Mouse (Mus musculus): ENCODE results near the gene Cry2. TPM values are rescaled to one million over a fixed set of nuclear protein-coding genes. Genes with fewer than 3 reads are reported as not detected.

Gene Cry2
- polyA plus RNA-seq, 1 experiment from 2014 or later: 46.8 TPM

DNA sequence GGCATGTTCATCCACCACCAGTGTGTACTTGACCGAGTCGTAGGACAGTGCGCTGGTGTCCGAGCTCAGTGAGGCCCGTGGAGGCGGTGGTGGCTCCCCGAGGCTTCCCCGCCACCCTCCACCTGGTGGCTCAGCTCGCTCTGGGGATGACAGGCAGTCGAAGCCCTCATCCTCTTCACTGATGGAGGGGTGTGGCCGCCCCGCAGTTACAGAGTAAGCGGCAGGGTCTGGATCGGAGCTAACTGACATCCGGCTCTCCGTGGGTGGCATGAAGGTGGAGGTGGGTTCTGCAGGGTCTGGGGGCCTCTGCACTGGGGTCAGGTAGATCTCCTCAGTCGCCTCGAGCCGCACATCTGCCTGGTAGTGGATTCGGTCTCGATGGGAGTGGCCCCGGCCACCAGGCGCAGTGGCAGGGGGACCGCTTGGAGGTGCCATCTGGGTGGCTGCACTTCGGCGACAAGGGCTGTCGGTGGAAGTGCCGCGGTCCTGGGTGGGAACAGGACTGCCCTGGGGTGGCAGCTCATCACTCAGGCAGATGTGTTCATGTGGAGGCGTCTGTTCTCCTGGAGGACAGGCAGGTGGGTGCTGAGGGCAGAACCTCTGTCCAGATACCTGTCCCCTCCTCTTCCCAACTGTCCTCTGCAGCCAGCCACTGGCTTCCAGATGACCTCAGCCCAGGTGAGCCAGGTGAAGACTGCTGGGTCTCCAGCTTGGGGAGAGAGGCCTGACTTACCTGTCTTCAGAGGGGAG, 46.8 kb downstream of the Cry2 start:
- no peak overlapping the region for H3K27ac ChIP-seq (ENCODE audit: low read length)
- H3K4me3 ChIP-seq (replicated peaks; ENCODE audit: low read length): peak overlapping the region; percentile 89
- no peak for ATAC-seq
- H3K4me1 ChIP-seq (replicated peaks; ENCODE audit: control insufficient read depth, insufficient read depth, low read length): peaks cover 35% of the 10 kb centered on the region
- peaks cover 24% of the 10 kb centered on the region for H3K36me3 ChIP-seq (ENCODE audit: control insufficient read depth, insufficient read depth)
- H3K4me2 ChIP-seq (ENCODE audit: low read length): no peak overlapping the region; the same call in 1 of the 2 replicates
- no peak overlapping the region for H3K9ac ChIP-seq (replicated peaks; ENCODE audit: low read depth, low read length)
- 93% methylated on average over 30 of the region's 30 CpGs for WGBS
- no peaks in the 10 kb centered on the region for H3K9me3 ChIP-seq (ENCODE audit: control insufficient read depth, low read length)
- H3K27me3 ChIP-seq (replicated peaks; ENCODE audit: control insufficient read depth, insufficient read depth, low read length): no peaks in the 10 kb centered on the region

DNA sequence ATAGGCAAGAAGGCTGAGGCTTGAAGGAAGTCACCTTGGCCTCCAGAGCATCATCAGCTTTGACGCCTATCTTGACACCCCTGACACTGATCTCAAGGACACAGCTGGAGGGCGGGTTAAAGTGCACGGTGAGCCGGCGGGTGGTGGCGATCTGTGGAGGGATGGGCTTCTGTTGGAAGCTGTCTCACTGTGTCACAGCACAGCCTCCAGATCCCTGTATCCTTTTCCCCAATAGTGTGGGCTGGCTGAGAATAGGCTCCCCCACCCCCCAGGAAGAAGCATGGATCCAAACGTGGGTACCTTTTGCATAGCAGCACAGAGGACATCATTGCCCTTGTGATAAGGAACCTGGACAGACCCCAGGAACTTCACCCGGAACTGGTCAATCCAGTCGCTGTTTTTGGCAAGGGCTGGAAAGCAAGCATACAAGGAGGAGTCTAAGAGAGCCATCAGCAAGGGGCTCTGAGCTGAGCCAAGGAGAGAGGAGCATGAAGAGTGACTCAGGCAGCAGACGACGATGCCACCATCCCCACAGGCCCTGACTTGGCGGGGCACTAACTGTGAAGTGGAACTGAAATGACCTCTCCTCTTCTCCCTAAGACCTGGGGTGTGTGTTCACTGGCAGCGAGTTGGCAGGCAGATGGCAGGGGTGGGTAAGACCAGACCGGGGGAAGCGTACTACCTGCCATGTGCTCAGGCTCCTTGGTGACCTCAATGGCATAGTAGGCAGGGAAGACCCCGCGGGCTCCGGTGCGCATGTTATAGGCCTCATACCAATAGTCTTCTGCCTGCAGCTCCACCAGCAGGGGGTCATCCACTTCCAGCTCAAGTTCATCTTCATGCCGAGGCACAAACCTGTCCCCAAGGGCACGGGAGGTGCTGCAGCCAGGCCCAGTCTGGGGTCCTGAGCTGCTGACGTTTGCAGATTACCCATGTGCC, 48.5 kb downstream of the Cry2 start:
- Histone ChIP-seq H3K27ac (ENCODE audit: low read length) (no peak overlapping the region), H3K36me3 (ENCODE audit: control insufficient read depth, insufficient read depth) (peaks cover 27% of the 10 kb centered on the region), H3K9ac (replicated peaks; ENCODE audit: low read depth, low read length) (no peak overlapping the region), H3K4me2 (ENCODE audit: low read length) (no peak overlapping the region), H3K9me3 (ENCODE audit: control insufficient read depth, low read length) (no peaks in the 10 kb centered on the region), H3K4me1 (replicated peaks; ENCODE audit: control insufficient read depth, insufficient read depth, low read length) (peaks cover 23% of the 10 kb centered on the region), H3K27me3 (replicated peaks; ENCODE audit: control insufficient read depth, insufficient read depth, low read length) (no peaks in the 10 kb centered on the region), H3K4me3 (replicated peaks; ENCODE audit: low read length) (no peak overlapping the region)
- no peak for ATAC-seq
- 87% methylated on average over 22 of the region's 22 CpGs for WGBS

DNA sequence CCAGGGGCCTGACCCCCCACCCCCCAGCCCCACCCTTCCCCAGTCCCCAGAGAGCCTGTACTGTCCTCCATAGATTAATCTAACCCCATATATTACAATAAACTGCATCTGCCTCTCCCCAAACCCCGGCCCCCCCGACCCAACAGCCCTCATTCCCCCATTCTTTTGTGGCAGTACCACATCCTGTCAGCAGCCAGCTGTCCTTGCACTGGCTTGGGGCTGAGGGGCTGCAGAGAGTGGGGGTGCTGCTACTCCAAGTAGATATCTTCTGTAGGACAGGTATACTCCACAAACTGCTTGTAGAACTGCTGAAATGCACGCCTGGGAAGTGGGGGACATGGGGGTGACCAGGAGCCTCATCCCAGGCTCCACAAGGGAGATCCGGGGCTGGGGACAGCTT, 49.7 kb downstream of the Cry2 start:
- Histone ChIP-seq H3K27me3 (replicated peaks; ENCODE audit: control insufficient read depth, insufficient read depth, low read length) (no peaks in the 10 kb centered on the region), H3K4me3 (replicated peaks; ENCODE audit: low read length) (no peak overlapping the region), H3K36me3 (ENCODE audit: control insufficient read depth, insufficient read depth) (peaks cover 27% of the 10 kb centered on the region), H3K9me3 (ENCODE audit: control insufficient read depth, low read length) (no peaks in the 10 kb centered on the region), H3K4me1 (replicated peaks; ENCODE audit: control insufficient read depth, insufficient read depth, low read length) (peaks cover 13% of the 10 kb centered on the region), H3K4me2 (ENCODE audit: low read length) (no peak overlapping the region), H3K27ac (ENCODE audit: low read length) (no peak overlapping the region), H3K9ac (replicated peaks; ENCODE audit: low read depth, low read length) (no peak overlapping the region)
- WGBS: 78% methylated on average over 4 of the region's 4 CpGs
- no peak for ATAC-seq

DNA sequence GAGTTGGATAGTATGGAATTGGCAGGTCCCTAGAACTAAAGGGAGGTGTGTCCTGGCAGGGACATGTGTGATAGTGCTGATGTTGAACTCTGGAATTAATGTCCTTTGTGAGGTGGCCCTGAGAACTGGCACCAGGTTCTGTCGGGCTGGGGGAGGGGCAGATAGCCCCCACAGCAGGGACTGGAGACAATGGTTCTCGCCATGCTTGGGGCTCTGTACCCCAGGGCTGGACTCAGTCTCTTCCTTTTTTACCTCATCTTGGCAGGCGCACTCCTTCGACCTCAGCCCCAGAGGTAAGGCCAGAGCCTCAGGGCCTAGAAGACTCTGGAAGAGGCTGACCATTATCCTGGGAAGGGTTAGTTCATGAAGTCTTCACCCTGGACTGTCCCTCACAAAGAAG, 51.1 kb downstream of the Cry2 start:
- peaks cover 5% of the 10 kb centered on the region for H3K4me1 ChIP-seq (replicated peaks; ENCODE audit: control insufficient read depth, insufficient read depth, low read length)
- no peak overlapping the region for H3K4me3 ChIP-seq (replicated peaks; ENCODE audit: low read length)
- H3K4me2 ChIP-seq (ENCODE audit: low read length): no peak overlapping the region
- no peaks in the 10 kb centered on the region for H3K9me3 ChIP-seq (ENCODE audit: control insufficient read depth, low read length)
- H3K27me3 ChIP-seq (replicated peaks; ENCODE audit: control insufficient read depth, insufficient read depth, low read length): no peaks in the 10 kb centered on the region
- no peak for ATAC-seq
- H3K27ac ChIP-seq (ENCODE audit: low read length): no peak overlapping the region
- WGBS: 85% methylated on average over 4 of the region's 4 CpGs
- peaks cover 30% of the 10 kb centered on the region for H3K36me3 ChIP-seq (ENCODE audit: control insufficient read depth, insufficient read depth)
- H3K9ac ChIP-seq (replicated peaks; ENCODE audit: low read depth, low read length): no peak overlapping the region

DNA sequence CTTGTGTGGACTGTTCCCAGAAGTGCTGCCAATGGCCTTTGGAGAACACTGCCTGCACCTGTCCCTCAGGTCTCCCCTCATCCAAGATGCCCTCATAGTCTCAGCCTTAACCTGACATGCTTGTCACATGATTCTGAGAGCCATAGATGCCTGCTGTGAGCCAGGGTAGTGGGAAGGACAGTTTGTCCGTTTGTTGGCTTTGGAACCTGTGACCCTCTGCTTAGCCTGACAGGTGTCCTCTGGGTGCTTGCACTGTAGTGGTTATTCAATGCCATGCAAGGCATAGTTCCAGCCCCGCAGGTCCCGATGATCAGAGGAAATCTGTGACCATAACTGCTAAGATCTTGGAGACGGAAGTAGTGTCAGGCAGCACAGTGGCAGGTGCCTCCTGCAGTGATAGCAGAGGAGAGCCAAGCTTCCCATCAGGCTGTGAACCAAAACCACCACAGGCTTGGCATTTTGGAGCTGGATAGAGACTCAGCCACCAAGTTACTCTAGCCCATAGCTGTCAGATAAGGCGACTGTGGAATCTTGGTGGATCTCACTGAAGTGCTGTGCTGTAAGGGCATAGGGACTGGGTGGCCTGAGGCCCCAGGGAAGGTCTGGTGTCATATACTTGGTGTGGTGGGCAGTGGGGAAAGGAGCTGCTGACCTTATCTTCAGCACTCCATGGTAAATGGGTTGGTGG, 51.8 kb downstream of the Cry2 start, which contains the start of gene 1700029I15Rik:
1700029I15Rik (plus strand) TSS at position 638 of the 688 bp plus-strand sequence.
- Histone ChIP-seq H3K27ac (ENCODE audit: low read length) (no peak within 1 kb of the TSS), H3K27me3 (replicated peaks; ENCODE audit: control insufficient read depth, insufficient read depth, low read length) (no peaks in the 10 kb centered on the region), H3K9me3 (ENCODE audit: control insufficient read depth, low read length) (no peaks in the 10 kb centered on the region), H3K36me3 (ENCODE audit: control insufficient read depth, insufficient read depth) (peaks cover 30% of the 10 kb centered on the region), H3K4me2 (ENCODE audit: low read length) (no peak within 1 kb of the TSS), H3K4me3 (replicated peaks; ENCODE audit: low read length) (no peak within 1 kb of the TSS), H3K9ac (replicated peaks; ENCODE audit: low read depth, low read length) (no peak within 1 kb of the TSS), H3K4me1 (replicated peaks; ENCODE audit: control insufficient read depth, insufficient read depth, low read length) (no peaks in the 10 kb centered on the region)
- 91% methylated on average over 5 of the region's 5 CpGs for WGBS
- ATAC-seq: no peak

DNA sequence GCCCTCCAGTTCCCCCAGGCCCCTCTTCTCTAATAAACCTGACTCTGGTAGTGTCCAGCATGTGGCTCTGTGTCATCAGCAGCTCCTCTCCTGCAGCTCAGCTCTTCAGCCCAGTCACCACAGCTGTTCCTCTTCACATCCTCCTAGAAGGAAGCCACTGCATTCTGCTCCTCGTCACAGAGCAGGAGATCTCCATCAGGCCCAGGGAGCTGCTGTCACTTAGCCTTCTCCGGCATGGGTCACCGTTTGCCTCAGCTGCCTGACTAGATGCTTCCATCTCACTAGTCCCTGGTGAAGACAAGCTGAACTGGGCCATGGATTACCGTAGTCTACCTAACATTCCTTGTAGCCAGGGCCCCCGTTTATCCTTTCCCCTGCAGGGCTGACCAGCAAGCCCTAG, 52.7 kb downstream of the Cry2 start:
- H3K4me3 ChIP-seq (replicated peaks; ENCODE audit: low read length): no peak overlapping the region
- H3K27me3 ChIP-seq (replicated peaks; ENCODE audit: control insufficient read depth, insufficient read depth, low read length): no peaks in the 10 kb centered on the region
- peaks cover 24% of the 10 kb centered on the region for H3K36me3 ChIP-seq (ENCODE audit: control insufficient read depth, insufficient read depth)
- peaks cover 3% of the 10 kb centered on the region for H3K4me1 ChIP-seq (replicated peaks; ENCODE audit: control insufficient read depth, insufficient read depth, low read length)
- no peak for ATAC-seq
- no peak overlapping the region for H3K27ac ChIP-seq (ENCODE audit: low read length)
- no peak overlapping the region for H3K4me2 ChIP-seq (ENCODE audit: low read length)
- H3K9me3 ChIP-seq (ENCODE audit: control insufficient read depth, low read length): no peaks in the 10 kb centered on the region
- H3K9ac ChIP-seq (replicated peaks; ENCODE audit: low read depth, low read length): no peak overlapping the region
- WGBS: 91% methylated on average over 5 of the region's 5 CpGs

DNA sequence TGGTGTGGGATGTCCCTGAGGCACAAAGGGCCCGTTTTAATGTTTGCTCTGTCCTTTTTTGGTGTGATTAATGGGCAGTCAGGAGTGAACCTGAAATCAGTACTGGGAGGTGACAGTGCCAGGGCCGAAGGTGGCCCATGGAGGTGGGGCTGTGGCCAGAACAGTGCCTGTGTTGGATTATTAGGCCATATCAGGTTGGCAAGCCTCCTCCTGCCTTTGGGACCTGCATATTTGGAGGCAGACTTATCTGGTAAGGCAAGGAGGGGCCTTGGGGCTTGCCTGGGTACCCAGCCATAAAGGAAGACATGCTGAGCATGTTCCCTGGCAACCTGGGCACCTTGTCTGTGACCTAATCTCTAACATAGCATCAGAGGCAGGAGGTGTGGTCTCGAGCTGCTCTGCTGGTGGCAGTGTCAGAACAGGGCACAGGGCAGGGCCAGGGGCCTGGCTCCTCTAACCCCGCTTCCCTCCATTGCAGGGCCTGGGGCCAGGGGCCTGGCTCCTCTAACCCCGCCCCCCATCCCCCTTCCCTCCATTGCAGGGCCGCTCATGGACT, 53.3 kb downstream of the Cry2 start:
- no peak overlapping the region for H3K27ac ChIP-seq (ENCODE audit: low read length)
- H3K9me3 ChIP-seq (ENCODE audit: control insufficient read depth, low read length): no peaks in the 10 kb centered on the region
- H3K9ac ChIP-seq (replicated peaks; ENCODE audit: low read depth, low read length): no peak overlapping the region
- H3K4me1 ChIP-seq (replicated peaks; ENCODE audit: control insufficient read depth, insufficient read depth, low read length): peaks cover 8% of the 10 kb centered on the region
- H3K36me3 ChIP-seq (ENCODE audit: control insufficient read depth, insufficient read depth): peaks cover 19% of the 10 kb centered on the region
- WGBS: 85% methylated on average over 6 of the region's 6 CpGs
- H3K27me3 ChIP-seq (replicated peaks; ENCODE audit: control insufficient read depth, insufficient read depth, low read length): no peaks in the 10 kb centered on the region
- ATAC-seq: no peak
- H3K4me3 ChIP-seq (replicated peaks; ENCODE audit: low read length): no peak overlapping the region
- H3K4me2 ChIP-seq (ENCODE audit: low read length): no peak overlapping the region

- no peaks in the 10 kb centered on the region for H3K27me3 ChIP-seq (replicated peaks; ENCODE audit: control insufficient read depth, insufficient read depth, low read length)
- H3K9me3 ChIP-seq (ENCODE audit: control insufficient read depth, low read length): no peaks in the 10 kb centered on the region
- no peak overlapping the region for H3K4me3 ChIP-seq (replicated peaks; ENCODE audit: low read length)
- no peak overlapping the region for H3K9ac ChIP-seq (replicated peaks; ENCODE audit: low read depth, low read length)
- no peak overlapping the region for H3K27ac ChIP-seq (ENCODE audit: low read length)
- H3K36me3 ChIP-seq (ENCODE audit: control insufficient read depth, insufficient read depth): peaks cover 13% of the 10 kb centered on the region; the same call in 1 of the 2 replicates
- no peak for ATAC-seq
- 81% methylated on average over 17 of the region's 17 CpGs for WGBS
- H3K4me1 ChIP-seq (replicated peaks; ENCODE audit: control insufficient read depth, insufficient read depth, low read length): peaks cover 8% of the 10 kb centered on the region
- H3K4me2 ChIP-seq (ENCODE audit: low read length): no peak overlapping the region
Observed at GRCm38 (mm10) chr2:92379783-92380494, 53.9 kb downstream of the Cry2 start.
